Mouse (Mus musculus) intestine, embryonic 16.5 days (tissue): ENCODE results near the gene Trpm3. TPM values are rescaled to one million over a fixed set of nuclear protein-coding genes. Genes with fewer than 3 reads are reported as not detected.

Source experiments
- ATAC-seq: fragments of 200-750 bp; cut with Nextera tagmentation; 2 replicates; pipeline ENCODE4 v1.8.0; 2017; ENCODE audit warnings: moderate TSS enrichment, moderate library complexity
- H3K27ac ChIP-seq: fragments of 300-500 bp; sonication (generic); 2 replicates; pipeline ENCODE4 v1.5.1; 2014; ENCODE audit warnings: mild to moderate bottlenecking, low read length
- H3K27me3 ChIP-seq: fragments of 300-500 bp; sonication (generic); replicated peaks from 2 replicates; pipeline ENCODE4 v1.6.1; 2014; ENCODE audit warnings: low read length, control low read depth, mixed read lengths; ENCODE audit not compliant: control insufficient read depth, insufficient read depth
- H3K36me3 ChIP-seq: fragments of 300-500 bp; sonication (generic); 2 replicates; pipeline ENCODE4 v1.6.1; 2014; ENCODE audit warnings: low read length, control low read depth; ENCODE audit not compliant: control insufficient read depth, insufficient read depth
- H3K4me1 ChIP-seq: fragments of 300-500 bp; sonication (generic); 2 replicates; pipeline ENCODE4 v1.6.1; 2014; ENCODE audit warnings: low read length, control low read depth, mixed read lengths; ENCODE audit not compliant: control insufficient read depth, insufficient read depth
- H3K4me2 ChIP-seq: fragments of 300-500 bp; sonication (generic); 2 replicates; pipeline ENCODE4 v1.6.1; 2014; ENCODE audit warnings: low read depth, low read length, control low read depth
- H3K4me3 ChIP-seq: fragments of 300-500 bp; sonication (generic); 2 replicates; pipeline ENCODE4 v1.5.1; 2014; ENCODE audit warnings: mild to moderate bottlenecking, low read length
- H3K9ac ChIP-seq: fragments of 300-500 bp; sonication (generic); 2 replicates; pipeline ENCODE4 v1.6.1; 2014; ENCODE audit warnings: low read depth, low read length
- H3K9me3 ChIP-seq: fragments of 300-500 bp; sonication (generic); 2 replicates; pipeline ENCODE4 v1.6.1; 2016; ENCODE audit warnings: low read length, control low read depth; ENCODE audit not compliant: control insufficient read depth
- WGBS: fragments of 180-500 bp; shearing (Covaris S2); extraction: QIAGEN DNeasy Blood & Tissue Kit; methylation state at CpG from one replicate; pipeline ENCODE4 v1.1.7; 2014; 5-methylcytosine and 5-hydroxymethylcytosine counted together
- microRNA counts: library from miRNA; unstranded; fragments of <30 nt; microRNA quantifications from one replicate; lab custom pipeline; 2016
- microRNA-seq: library from miRNA; unstranded; fragments of <30 nt; microRNA quantifications from one replicate; pipeline ENCODE4, GENCODE M21; 2016
- polyA plus RNA-seq: library from polyadenylated mRNA; unstranded; fragments of >200 nt; fragmentation: Nextera tagmentation; extraction: Ambion mirVana; gene quantifications from 2 replicates; pipeline ENCODE4 v1.2.1, GENCODE M21; 2015

The Trpm3 gene
- polyA plus RNA-seq, 1 experiment from 2014 or later = 0.27 TPM

- WGBS = 69% methylated on average over 6 of the region's 6 CpGs
- H3K4me1 ChIP-seq = no peaks in the 10 kb centered on the region
- no peaks in the 10 kb centered on the region for H3K36me3 ChIP-seq
- peak; percentile 17 for ATAC-seq
- H3K27me3 ChIP-seq = no peaks in the 10 kb centered on the region
- no peaks in the 10 kb centered on the region for H3K9me3 ChIP-seq
- H3K9ac ChIP-seq = no peak overlapping the region
- no peak overlapping the region for H3K4me3 ChIP-seq
- H3K4me2 ChIP-seq = no peak overlapping the region
- H3K27ac ChIP-seq = no peak overlapping the region
Observed at GRCm38 (mm10) chr19:23041483-23042167, 902.8 kb downstream of the Trpm3 start.

GRCm38 (mm10) chr19:23042168-23042733, 903.4 kb downstream of the Trpm3 start:
- no peaks in the 10 kb centered on the region for H3K9me3 ChIP-seq
- no peak overlapping the region for H3K4me3 ChIP-seq
- ATAC-seq = peak; percentile 81
- no peaks in the 10 kb centered on the region for H3K4me1 ChIP-seq
- H3K27ac ChIP-seq = no peak overlapping the region
- H3K36me3 ChIP-seq = no peaks in the 10 kb centered on the region
- WGBS = 53% methylated on average over 6 of the region's 6 CpGs
- no peaks in the 10 kb centered on the region for H3K27me3 ChIP-seq
- no peak overlapping the region for H3K9ac ChIP-seq
- no peak overlapping the region for H3K4me2 ChIP-seq

GRCm38 (mm10) chr19:23043699-23044098, 904.9 kb downstream of the Trpm3 start:
- Histone ChIP-seq H3K27me3 (no peaks in the 10 kb centered on the region), H3K4me3 (no peak overlapping the region), H3K4me1 (no peaks in the 10 kb centered on the region), H3K36me3 (no peaks in the 10 kb centered on the region), H3K9me3 (no peaks in the 10 kb centered on the region), H3K4me2 (no peak overlapping the region), H3K9ac (no peak overlapping the region), H3K27ac (no peak overlapping the region)
- peak; percentile 55 for ATAC-seq

MicroRNAs within 50 kb of the gene (microRNA counts, 519-probe panel; counts per million panel counts)
- 1,939 counts per million, percentile 40 among the panel's probes with 10 or more counts for microRNA mmu-miR-204 (lab: Ali Mortazavi, UCI)

Small RNA genes lying within 50 kb of the gene (microRNA-seq; reads per million reads assigned to microRNA genes)
- gene Mir204 = 25.7 reads per million, percentile 32 among the genes with 10 or more reads in this experiment
